Mouse (Mus musculus) gastrocnemius, postnatal 4 days (tissue): Measurements from ENCODE around the gene Ano8. TPM values are rescaled to one million over a fixed set of nuclear protein-coding genes. Genes with fewer than 3 reads are reported as not detected.

ENCODE experiments used
- DNase-seq, 2 experiments: peaks; one replicate each; pipeline ENCODE4 v3.0.0; 2021 to 2022; ENCODE audit warnings: low spot score in 2 of 2, mixed read lengths in 2 of 2
- total RNA-seq, 2 experiments: library from RNA; stranded (reverse); gene quantifications; 2 replicates each; pipeline ENCODE4 v1.2.3; 2021

The Ano8 gene
- total RNA-seq, 2 experiments from 2014 or later: 20.8 to 25.3 TPM

DNA sequence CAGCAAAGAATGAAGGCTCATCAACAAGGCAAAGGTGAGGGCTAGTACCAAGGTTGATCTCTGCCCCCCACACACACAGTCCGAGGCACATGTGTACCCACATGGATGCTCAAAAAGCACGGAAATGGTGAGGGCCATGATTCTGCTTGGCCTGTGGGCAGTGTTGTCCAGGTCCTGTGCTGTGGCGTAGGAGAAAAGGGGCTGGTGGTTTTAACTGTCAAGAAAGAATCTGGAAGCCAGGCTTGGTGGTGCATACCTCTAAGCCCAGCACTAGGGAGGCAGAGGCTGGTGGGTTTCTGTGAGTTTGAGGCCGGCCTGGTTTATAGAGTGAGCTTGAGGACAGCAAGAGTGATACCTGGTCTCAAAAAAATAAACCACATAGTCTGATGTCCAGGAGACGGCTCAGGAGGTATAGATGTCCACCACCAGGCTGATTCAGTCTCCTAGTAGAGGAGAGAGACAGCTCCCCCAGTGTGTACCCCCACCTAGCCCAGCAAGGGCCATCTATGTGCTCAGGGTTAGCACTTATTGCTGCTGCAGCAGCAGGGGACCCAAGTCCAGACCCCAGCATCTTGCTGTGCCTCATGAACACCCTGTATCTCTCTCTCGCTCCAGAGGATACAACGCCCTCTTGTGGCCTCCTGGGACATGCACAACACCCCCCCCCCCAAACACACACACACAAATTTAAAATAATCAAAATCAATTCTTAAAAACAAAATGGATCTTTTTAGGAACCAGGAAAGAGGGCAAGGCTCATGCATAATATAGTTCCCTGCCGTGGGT lies 13.0 kb downstream of the Ano8 start:
- no peak for DNase-seq

DNA sequence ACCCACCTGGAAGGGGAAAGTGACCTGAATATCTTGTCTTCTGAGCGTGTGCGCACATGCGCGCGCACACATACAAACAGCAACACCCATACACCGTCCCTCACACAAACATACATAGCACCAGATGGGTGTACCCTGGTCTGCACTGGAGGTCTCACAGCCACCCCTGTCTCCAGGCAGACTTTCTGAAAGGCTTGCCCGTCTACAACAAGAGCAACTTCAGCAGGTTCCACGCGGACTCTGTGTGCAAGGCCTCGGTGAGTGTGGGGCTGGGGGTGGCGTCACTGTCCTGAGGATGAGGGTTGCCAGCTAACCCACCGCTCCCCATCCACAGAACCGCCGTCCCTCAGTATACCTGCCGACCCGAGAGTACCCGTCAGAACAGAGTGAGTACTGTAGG lies 13.9 kb downstream of the Ano8 start:
- DNase-seq: no peak

DNA sequence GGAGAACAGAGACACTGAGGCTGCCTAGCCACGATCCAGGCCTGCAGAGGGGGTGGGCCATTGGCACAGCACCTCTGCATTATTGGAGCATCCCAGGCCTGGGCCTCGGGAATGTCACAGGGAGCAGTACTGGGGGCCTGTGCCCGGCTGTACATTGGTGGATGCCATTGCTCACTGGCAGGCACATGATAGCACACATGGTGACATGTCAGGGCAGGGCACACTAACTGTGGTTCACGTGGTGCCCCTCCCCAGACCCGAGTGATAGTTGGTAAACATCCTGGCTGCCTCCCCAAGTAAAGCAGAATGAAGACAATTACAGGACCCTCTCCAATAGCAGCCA lies 14.9 kb downstream of the Ano8 start:
- DNase-seq: no peak

DNA sequence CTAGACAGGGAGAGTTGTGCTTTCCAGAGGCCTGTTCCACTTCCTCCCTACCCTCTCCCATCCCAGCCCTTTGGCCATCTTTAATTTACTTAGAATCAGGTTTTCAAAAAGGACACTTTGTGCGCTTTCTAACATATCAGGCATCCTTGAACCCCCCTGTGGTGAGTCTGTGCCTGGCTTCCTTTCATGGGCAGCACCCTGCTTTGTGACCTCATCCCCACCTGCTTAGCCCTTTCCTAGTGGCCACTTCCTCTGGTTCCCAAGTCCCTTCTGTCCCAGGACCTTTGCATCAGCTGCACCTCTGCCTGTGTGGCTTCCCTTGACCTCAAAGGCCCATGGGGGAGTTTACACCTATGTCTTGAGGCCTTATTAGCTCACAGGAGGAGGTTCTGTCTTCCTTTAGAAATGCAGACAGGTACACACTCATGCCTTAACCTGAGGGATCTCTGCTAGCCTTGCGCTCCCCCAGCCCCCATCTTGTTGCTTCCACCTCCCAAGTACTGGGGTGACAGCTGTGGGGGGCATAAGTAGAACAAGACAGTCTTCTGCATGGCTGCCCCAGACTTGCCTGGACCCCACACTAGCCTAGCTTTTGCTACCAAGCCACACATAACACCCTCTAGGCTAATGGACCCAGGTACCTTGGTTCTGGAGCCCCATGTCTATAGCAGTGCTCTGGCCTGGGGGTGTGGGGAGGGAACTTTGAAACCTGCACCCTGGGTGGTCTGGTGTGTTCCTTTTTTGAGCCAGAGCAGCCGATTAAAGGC lies 15.4 kb downstream of the Ano8 start:
- DNase-seq: no peak

DNA sequence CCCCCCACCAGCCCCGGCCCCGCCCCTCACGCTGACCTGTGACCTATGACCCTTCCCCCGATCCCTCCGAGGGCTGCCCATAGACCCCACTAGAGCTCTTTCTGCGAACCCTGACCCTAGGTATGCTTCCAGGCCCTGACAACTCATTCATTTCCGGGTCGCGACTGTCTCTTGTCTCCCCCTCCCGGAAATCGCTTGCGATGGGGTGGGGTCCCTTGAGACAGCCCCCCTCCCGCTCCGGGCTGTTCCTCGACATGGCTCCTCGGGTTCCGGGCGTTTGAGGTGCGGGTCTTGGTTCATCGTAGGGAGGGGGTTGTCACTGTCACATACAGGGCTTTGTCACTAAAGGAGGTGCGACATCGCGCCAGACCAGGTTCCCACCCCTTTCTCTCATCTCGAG lies 16.4 kb downstream of the Ano8 start:
- peak in 1 of 2 experiments; percentile 66 for DNase-seq

DNA sequence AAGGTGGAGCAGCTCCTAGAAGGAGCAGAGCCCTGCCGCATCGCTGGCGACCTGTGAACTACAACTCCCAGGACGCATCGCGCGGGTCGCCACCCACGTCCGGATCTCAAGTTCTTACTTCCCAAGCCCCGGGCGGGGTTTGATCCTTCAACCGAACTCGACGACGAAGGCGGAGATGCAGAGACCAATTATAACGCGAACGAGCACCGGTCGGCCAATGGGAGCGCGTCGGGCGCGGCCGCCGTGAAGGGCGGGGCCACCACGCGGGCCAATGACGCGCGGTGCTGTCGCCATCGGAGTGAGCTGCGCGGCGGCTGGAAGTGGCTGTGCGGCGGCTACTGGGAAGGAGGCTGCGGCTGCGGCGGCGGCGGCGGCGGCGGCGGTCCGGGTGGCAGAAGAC lies 16.8 kb downstream of the Ano8 start, which contains the start of gene Dda1:
TSS of gene Dda1 (plus strand) at position 284 of the 400 bp plus-strand sequence.
- peak; percentile 89 to 96 for DNase-seq

DNA sequence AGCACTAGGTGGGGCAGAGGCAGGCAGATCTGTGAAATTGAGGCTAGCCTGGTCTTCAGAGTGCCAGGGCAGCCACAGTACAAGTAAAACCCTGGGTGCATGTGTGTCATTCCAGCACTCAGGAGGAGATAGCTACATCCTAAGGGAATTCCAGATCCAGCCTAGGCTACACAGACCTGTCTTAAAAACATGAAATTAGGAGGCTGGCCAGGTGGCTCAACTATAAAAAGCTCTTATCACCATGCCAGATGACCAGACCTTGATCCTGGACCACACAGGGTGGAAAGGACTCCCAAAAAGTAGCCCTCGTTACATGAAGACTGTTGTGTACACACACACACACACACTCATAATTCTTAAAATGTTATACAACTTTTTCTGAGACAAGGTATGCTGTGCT lies 17.8 kb downstream of the Ano8 start:
- no peak for DNase-seq

DNA sequence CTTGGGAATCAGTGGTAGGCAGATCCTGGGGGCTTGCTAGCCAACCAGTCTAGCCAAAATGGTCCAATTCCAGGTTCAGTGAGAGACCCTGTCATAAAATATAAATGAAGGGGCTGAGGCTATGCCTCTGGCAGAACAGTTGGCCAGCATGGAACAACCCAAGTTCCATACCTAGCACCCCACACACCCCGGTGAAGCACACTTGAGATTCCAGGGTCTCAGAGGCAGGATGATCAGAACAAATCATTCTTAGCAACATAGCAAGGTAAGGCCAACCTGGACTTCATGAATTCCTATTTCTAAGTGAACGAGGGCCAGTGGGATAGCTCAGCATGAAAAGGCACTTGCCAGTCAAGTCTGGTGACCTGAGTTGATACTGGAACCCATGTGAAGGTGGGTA lies 18.6 kb downstream of the Ano8 start:
- no peak for DNase-seq

DNA sequence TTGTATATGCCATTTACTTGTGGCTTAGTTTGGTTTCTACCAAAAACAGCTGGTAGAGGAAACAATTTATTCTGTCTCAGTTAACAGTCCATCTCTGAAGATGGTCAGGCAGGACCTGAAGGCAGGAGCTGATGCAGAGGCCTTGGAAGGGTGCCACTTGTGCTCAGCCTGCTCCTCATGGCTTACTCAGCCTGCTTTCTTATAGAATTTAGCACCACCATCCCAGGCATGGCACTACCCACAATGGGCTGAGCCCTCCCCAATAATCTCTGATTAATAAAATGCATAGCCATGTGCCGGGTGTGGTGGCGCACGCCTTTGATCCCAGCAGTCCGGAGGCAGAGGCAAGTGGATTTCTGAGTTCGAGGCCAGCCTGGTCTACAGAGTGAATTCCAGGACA lies 19.6 kb downstream of the Ano8 start:
- DNase-seq: no peak

DNA sequence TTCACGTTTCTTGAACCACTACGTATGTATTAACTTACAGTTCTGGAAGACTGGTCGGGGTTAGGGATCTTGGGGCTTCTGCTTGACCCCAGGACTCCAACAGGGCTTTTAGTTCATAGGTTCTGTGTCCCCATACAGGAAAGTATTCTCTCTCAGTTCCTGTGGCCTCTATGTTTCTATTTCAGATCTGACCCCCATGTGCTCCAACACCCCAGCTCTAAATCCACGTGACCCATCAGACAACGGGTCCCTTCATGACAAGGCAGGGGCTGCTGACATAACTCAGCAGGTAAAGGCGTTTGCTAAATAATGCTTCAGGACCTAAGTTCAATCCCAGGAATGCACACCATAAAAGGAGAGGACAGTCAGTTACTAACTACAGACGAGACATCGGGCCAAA lies 20.0 kb downstream of the Ano8 start:
- DNase-seq: no peak

DNA sequence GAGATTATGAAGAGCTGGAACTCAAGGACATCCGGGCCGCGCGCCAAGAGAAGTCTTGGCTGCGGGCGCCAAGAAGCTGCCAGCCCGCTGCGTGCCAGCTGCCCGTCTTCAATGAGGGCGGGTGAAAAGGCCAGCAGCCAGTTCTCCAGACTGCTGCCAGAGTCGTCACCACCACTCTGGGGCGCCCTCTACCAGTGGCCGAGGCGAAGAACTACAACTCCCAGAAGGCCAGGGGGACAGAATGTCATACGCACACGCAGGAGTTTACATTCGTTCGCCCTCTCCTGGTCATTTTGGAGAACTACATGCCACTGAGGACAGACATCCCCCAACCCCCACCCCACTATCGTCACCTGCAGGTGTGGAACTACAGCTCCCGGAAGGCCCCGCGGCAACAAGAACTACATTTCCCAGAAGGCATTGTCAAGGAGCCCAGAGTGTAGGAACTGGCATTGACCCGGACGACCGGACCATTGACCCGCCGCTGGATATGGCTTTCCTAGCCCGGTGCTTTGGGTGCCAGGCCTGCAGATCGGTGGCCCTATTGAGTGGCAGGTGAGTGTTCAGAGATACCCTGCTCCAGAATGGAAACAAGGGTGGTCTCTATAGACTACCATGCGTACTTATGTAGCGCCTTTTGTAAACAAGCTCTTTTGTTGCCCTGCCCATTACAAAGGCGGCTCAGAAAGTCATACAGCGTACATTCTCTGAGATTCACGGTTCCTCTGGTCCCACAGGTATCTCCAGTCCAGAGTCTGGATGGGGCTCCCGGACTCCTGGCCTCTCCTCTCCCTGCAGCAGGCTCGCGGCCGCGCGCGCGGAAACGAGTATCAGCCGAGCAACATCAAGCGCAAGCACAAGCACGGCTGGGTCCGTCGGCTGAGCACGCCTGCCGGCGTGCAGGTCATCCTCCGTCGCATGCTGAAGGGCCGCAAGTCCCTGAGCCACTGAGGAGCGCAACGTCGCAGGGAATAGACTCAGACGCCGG lies 21.0 kb downstream of the Ano8 start, which contains the start of gene Mrpl34:
TSS of gene Mrpl34 (plus strand) at position 447 of the 988 bp plus-strand sequence.
- peak; percentile 87 to 95 for DNase-seq

DNA sequence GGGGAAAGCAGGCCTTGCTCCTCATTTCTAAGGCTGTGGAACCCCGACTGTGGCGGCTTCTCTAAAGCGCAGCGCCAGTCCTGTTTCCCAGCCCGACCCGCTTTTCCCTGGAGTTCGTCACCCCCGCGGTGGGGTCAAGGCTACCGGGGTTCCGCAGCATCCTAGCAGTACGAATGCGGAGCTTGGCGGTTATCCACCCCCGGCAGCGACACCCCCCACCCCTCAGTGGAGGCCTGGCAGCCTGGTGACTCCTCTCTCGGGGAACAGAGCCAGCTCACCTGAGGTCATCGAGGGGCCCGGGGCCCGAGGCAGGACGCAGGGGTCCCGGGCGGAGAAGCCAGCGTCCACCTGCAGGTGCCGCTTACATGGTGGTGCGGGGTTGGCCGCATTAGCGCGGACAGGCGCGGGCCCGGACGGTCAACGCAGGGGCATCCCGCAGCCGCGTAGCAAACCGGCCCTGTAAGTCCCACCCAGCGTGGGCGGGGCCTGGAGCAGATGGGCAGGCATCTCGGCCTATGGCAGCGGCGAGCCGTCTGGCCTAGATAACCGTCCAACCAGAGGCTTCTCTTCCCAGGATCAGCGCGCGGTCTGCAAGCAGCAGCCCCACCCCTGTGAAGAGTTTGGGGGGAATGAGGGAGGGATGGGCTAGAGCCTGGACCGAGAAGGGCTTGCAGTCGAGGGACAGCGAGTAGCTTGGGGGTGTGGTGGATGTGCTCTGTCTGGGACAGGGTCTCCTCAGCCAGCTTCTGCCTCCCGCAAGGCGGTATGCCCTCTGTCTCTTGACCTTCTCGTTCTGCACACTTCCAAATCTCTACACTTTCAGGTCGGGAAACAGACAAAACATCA lies 22.4 kb downstream of the Ano8 start, which contains the start of gene Abhd8:
TSS of gene Abhd8 (minus strand) at position 468 of the 846 bp plus-strand sequence.
- peak; percentile 93 to 97 for DNase-seq

DNA sequence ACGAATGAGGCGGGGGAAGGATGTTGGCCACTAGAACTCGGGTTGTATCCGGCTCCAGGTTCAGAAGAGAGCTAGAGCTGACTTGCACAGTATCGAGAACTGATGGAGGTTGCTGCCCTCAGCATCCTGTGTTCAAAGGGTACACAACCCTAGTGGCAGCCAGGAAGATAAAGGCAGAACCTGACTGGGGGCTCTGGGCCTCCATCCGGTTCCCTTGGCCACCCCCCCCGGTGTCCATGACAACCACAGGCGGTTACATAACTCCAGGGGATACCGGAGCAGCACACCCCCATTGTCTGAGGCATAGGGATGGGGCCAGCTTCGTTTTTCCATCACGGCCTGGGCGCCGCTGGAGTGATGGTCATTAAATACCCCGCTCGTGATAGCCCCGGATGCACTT lies 23.0 kb downstream of the Ano8 start:
- DNase-seq: no peak

DNA sequence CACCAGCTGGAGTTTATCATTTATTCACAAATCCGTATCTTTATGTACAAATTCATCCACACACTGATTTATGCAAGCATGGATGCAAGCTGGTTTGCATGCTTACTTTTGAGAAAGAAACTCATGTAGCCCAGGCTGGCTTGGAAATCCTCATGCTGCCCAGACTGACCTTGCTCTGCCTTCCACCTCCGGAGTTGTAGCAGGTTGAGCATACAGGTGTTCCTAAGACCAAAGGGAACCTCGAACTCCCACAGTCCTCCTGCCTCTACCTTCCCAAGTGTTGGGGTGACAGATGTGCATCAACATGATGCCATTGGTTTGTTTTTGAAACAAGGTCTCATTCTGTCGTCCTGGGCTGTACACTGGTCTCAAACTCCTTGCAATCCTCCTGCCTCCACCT lies 23.6 kb downstream of the Ano8 start:
- DNase-seq: no peak

DNA sequence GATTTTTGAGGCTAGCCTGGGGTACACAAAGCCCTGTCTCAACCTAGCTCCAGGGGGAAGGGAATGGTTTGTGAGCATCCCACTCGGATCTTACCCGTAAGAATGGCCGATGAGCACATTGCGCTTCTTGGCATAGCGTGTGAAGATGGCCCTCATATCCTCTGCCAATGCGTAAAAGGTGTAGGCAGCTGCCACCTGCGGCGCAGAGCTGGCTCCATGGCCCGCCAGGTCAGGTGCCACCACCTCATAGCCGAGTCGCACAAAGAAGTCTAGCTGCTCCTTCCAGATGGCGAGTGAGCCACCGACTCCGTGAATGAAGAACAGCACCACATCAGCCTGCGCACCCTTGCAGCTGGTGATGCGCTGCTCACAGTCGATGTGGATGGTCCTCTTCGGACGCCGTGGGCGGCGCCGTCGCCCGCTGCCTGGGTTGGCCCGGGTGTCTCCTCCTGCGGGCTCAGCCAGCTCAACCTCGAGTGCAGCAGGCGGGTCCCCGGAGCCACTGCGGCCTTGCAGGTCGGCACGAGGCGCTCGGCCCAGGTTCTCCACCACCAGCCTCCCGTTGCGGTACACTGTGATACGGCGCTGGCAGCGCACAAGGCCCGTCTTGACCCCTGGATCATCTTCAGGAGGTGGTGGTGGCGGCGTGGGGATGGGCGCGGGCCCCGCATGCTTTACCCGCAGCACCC lies 24.5 kb downstream of the Ano8 start:
- no peak for DNase-seq

DNA sequence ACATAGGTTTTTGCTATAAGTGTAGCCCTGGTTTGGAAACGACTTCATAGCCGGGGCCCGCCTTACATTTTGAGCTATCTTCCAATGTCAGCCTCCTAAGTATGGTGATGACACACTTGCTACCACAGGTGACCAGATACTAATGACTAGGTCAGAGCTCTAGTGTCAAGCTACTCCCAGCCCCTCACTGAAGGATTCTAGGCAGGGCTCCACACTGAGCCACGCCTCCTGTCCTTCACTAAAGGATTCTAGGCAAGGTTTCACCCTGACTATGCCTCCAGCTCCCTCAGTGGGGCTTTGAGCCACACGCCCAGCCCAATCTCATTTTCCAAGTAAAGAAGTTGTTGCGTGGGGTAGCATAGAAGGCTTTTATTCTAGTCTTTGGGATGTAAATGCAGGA lies 25.0 kb downstream of the Ano8 start:
- DNase-seq: no peak

DNA sequence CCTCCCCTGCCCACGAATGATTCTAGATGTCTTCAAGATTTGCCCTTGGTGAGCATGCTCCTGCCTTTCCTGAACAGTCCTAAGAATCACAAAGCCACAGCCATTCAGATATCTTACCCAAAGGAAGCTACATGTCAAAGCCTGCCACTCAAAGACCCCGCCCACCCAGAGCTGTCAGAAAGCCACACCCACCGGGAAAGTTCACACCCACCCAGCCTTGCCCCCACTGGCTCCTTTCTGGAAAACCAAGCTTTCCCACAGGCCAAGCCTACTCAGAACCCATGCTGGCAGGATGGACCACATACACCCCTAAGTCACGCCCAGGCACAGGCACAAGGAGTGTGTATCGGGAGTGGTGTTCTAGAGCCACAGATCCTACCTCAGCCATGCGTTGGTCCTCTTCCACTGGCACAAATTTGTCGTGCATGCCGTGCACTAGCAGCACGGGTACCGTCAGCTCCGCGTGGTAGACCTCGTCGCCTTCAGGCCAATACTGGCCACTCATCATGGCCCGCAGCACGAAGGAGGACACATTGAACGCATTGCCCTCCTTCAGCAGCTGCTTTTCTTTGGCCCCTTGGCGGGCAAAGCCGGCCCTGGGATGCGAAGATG lies 28.0 kb downstream of the Ano8 start:
- peak in 1 of 2 experiments; percentile 9 for DNase-seq

DNA sequence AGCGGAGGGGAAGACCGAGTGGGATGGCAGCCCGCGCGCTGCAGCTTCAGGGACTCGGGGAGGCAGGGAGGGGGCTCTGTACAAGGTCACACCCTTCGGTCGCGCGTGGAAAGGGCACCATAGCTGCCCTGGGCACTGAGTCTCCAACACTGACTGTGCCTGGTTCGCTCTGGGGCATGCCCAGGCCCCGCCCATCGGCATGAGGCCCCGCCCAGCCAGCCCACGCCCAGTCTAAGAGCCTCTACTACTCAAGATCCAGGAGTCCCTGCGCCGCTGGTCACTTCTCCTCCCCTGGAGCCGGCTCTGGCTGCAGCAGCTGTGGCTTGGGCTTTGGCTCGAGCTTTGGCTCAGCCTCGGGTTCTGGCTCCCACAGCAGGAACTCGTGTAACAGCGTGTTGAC lies 28.9 kb downstream of the Ano8 start:
- peak in 1 of 2 experiments; percentile 15 for DNase-seq

DNA sequence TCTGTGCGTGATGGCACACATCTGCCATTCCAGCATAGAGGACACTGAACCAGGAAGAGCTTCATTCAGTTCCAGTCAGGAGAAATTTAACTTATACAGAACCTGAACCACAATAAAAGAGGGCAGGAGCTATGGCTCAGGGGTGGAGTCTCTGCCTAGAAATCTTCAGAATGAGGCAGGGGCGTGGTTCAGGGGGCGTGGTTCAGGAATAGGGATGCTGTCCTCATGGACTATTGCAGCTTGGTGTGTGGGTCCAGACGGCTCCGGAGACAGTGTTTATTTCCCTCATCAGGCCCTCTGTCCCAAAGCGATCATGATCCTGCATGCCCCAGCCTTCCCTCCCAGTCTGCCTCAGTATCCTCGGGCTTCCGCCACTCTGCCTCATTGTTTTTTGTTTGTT lies 31.1 kb downstream of the Ano8 start:
- peak in 1 of 2 experiments; percentile 6 for DNase-seq
